Mouse (Mus musculus) ES-E14 (cell line): Measurements from ENCODE around the gene Fam178b.

ENCODE experiments used
- CHD2 ChIP-seq: IDR thresholded peaks from 2 replicates; pipeline ENCODE4 v1.6.1; 2014; ENCODE audit warnings: mild to moderate bottlenecking, low read depth, low read length, inconsistent platforms
- HCFC1 ChIP-seq: IDR thresholded peaks from 2 replicates; pipeline ENCODE4 v1.6.1; 2012; ENCODE audit warnings: low read length, inconsistent platforms, borderline replicate concordance; ENCODE audit not compliant: insufficient read depth
- MAFK ChIP-seq: IDR thresholded peaks from 2 replicates; pipeline ENCODE4 v1.6.1; 2014; ENCODE audit warnings: mild to moderate bottlenecking, low read depth, low read length, inconsistent platforms; ENCODE audit not compliant: insufficient read depth
- ZC3H11A ChIP-seq: IDR thresholded peaks from 2 replicates; pipeline ENCODE4 v1.6.1; 2012; ENCODE audit warnings: low read depth, mild to moderate bottlenecking, inconsistent platforms, low read length, borderline replicate concordance
- ZNF384 ChIP-seq: IDR thresholded peaks from 2 replicates; pipeline ENCODE4 v1.6.1; 2012; ENCODE audit warnings: low read depth, low read length, inconsistent platforms

GRCm38 (mm10) chr1:36529274-36529673, 153.7 kb downstream of the Fam178b start:
- TF ChIP-seq MAFK (no peak), ZNF384 (no peak), HCFC1 (no peak), CHD2 (no peak), ZC3H11A (no peak)
